Mouse (Mus musculus) heart, embryonic 14.5 days (tissue): ENCODE results near the gene Nxnl2. TPM values are rescaled to one million over a fixed set of nuclear protein-coding genes. Genes with fewer than 3 reads are reported as not detected.
"Not testable (repeated sequence)": the region's sequence is repeated elsewhere in the genome, so short reads cannot be mapped to it uniquely, and the experiment has no call there.

Source experiments
- ATAC-seq: fragments of 200-750 bp; cut with Nextera tagmentation; 2 replicates; pipeline ENCODE4 v1.8.0; 2017; ENCODE audit warnings: low read depth, moderate TSS enrichment; ENCODE audit not compliant: insufficient number of reproducible peaks, insufficient read depth, low FRiP score
- H3K27ac ChIP-seq, 2 experiments: fragments of 200-500 bp in 1 of 2; fragments of 300-500 bp in 1 of 2; sonication (generic) in 1 of 2; replicated peaks in 1 of 2; 2 replicates each; pipeline ENCODE4 v1.5.1; 2012 to 2014; ENCODE audit warnings: low read depth in 2 of 2, low read length in 2 of 2, control low read depth in 1 of 2, mild to moderate bottlenecking in 1 of 2, mixed read lengths in 1 of 2; ENCODE audit not compliant: control insufficient read depth in 1 of 2, insufficient read depth in 1 of 2
- H3K27me3 ChIP-seq: fragments of 300-500 bp; sonication (generic); 2 replicates; pipeline ENCODE4 v1.6.1; 2014; ENCODE audit warnings: mild to moderate bottlenecking, low read length, control low read depth; ENCODE audit not compliant: control insufficient read depth, insufficient read depth
- H3K36me3 ChIP-seq: fragments of 300-500 bp; sonication (generic); 2 replicates; pipeline ENCODE4 v1.6.1; 2014; ENCODE audit warnings: mild to moderate bottlenecking, control low read depth, low read length, mixed read lengths; ENCODE audit not compliant: control insufficient read depth, insufficient read depth
- H3K4me1 ChIP-seq, 2 experiments: fragments of 200-500 bp in 1 of 2; fragments of 300-500 bp in 1 of 2; sonication (generic) in 1 of 2; 2 replicates each; pipeline ENCODE4 v1.6.1; 2012 to 2014; ENCODE audit warnings: low read length in 2 of 2, control low read depth in 1 of 2, mixed read lengths in 1 of 2; ENCODE audit not compliant: control insufficient read depth in 2 of 2, insufficient read depth in 2 of 2
- H3K4me2 ChIP-seq: fragments of 300-500 bp; sonication (generic); 2 replicates; pipeline ENCODE4 v1.6.1; 2014; ENCODE audit warnings: mild to moderate bottlenecking, low read length
- H3K4me3 ChIP-seq, 2 experiments: fragments of 200-500 bp in 1 of 2; fragments of 300-500 bp in 1 of 2; sonication (generic) in 1 of 2; 2 replicates each; pipeline ENCODE4 v1.5.1; 2012 to 2014; ENCODE audit warnings: low read length in 2 of 2, mild to moderate bottlenecking in 2 of 2, control low read depth in 1 of 2, low read depth in 1 of 2, moderate library complexity in 1 of 2; ENCODE audit not compliant: control insufficient read depth in 1 of 2, insufficient read depth in 1 of 2
- H3K9ac ChIP-seq: fragments of 300-500 bp; sonication (generic); 2 replicates; pipeline ENCODE4 v1.6.1; 2014; ENCODE audit warnings: mild to moderate bottlenecking, low read length
- H3K9me3 ChIP-seq: fragments of 300-500 bp; sonication (generic); 2 replicates; pipeline ENCODE4 v1.6.1; 2016; ENCODE audit warnings: low read length, control low read depth; ENCODE audit not compliant: control insufficient read depth
- WGBS: fragments of 180-500 bp; shearing (Covaris S2); extraction: QIAGEN DNeasy Blood & Tissue Kit; methylation state at CpG from one replicate; pipeline ENCODE4 v1.1.7; 2014; 5-methylcytosine and 5-hydroxymethylcytosine counted together
- polyA plus RNA-seq: library from polyadenylated mRNA; unstranded; fragments of >200 nt; fragmentation: Nextera tagmentation; extraction: Ambion mirVana; gene quantifications from 2 replicates; pipeline ENCODE4 v1.2.1, GENCODE M21; 2014

The Nxnl2 gene
- polyA plus RNA-seq, 1 experiment from 2014 or later: 2.3 TPM

DNA sequence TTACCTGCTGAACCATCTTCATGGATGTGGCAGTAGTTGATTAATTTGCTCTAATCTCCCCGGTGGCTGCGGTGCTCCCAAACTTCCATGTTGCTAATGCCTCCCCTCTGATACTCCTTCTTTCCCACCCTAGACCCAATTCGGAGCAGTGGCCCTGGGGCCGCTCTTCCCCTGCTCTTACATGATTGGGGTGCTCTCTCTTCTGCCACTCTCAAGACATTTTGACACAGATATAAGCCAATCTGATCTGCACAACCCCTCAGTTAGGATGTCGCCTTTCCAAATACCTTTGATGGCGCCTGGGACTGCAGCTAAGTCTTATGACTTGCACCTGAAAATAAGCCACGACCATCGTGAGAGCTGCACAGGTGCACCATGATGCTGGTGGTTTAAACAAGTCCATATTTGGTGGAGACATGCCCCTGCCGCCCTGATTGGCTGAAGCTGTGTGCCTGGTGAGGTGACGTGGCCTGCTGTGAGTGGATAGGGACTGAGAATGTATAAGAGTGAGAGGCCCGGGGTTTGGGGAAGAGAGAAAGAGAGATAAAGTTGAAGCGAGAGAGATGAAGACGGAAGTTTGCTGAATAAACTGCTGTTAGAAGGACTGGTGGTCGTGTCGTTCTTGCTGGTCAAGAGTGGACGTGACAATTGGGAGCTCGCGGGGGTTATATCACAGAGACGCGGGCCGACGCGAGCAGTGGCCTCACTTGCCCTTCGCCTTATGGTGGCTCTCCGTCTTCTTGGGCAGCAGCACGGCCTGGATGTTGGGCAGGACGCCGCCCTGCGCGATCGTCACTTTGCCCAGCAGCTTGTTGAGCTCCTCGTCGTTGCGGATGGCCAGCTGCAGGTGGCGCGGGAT is 31.4 kb downstream of the Nxnl2 start:
- peak overlapping the region; percentile 67 for H3K4me2 ChIP-seq
- H3K9ac ChIP-seq, ATAC-seq, H3K9me3 ChIP-seq, H3K27ac ChIP-seq, H3K36me3 ChIP-seq, H3K27me3 ChIP-seq, H3K4me1 ChIP-seq: not testable (repeated sequence)
- WGBS: 40% methylated on average over 28 of the region's 36 CpGs
- H3K4me3 ChIP-seq: peak overlapping the region; percentile 34 to 48

DNA sequence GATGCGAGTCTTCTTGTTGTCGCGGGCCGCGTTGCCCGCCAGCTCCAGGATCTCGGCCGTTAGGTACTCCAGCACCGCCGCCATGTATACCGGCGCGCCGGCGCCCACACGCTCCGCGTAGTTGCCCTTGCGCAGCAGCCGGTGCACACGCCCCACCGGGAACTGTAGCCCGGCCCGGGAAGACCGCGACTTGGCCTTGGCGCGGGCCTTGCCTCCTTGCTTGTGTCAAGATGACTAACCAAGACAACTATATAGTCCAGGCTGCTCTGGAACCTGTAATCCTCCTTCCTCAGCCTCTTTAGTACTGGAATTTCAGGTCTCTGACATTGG is 32.0 kb downstream of the Nxnl2 start:
- not testable (repeated sequence) for H3K27me3 ChIP-seq, ATAC-seq, H3K36me3 ChIP-seq, H3K9me3 ChIP-seq, H3K27ac ChIP-seq, H3K4me1 ChIP-seq
- H3K4me3 ChIP-seq: peak overlapping the region; percentile 34 to 48
- peak overlapping the region; percentile 67 for H3K4me2 ChIP-seq
- peak overlapping the region; percentile 63; the same call in 1 of the 2 replicates for H3K9ac ChIP-seq
- WGBS: 2% methylated on average over 28 of the region's 28 CpGs

DNA sequence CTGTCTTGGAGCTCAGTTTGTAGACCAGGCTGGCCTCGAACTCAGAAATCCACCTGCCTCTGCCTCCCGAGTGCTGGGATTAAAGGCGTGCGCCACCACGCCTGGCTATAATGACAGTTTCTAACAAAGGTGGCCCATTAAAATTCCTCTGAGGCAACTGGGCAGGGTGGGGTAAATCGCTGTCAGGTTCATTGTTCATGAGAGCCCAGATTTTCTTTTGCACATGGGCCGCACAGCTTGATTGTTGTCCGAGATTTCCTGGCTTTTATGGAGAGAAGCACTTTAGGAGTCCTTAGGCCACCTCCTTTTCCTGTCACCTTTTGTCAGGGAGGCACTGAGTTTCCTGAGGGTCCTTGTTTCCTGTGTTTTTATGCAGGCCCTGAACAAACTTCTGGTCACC is 32.6 kb downstream of the Nxnl2 start:
- ATAC-seq: no peak
- Histone ChIP-seq H3K36me3 (no peaks in the 10 kb centered on the region), H3K27me3 (no peaks in the 10 kb centered on the region; the same call in 1 of the 2 replicates), H3K4me1 (peaks cover under 1 to 2% of the 10 kb centered on the region in 2 experiments; a peak in 2 of 4 replicates), H3K4me3 (no peak overlapping the region), H3K4me2 (no peak overlapping the region), H3K27ac (no peak overlapping the region), H3K9me3 (0 out of 2 replicates have a peak, but pooled peaks cover 6% of the 10 kb centered on the region), H3K9ac (no peak overlapping the region)
- WGBS: 89% methylated on average over 8 of the region's 8 CpGs

DNA sequence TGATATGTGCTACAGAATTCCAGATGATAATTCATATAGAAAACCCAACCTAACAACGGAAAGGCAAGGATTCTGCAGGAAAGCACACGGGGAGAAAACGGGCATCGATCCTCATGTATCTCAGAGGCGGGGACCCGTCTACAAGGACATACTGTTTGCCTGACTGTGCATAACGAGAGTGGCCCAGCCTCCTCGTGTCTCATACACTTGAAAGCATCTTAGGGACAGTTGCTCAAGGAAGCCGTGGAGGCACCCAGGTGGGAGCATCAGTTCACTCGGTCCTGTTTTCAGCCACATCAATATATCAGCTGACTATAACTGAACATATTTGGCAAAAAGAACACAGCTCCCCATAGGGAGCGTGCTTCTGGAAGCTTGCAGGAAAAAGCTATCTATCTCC is 33.3 kb downstream of the Nxnl2 start:
- H3K27me3 ChIP-seq, H3K9me3 ChIP-seq, H3K9ac ChIP-seq, H3K4me3 ChIP-seq, H3K4me1 ChIP-seq, ATAC-seq, H3K36me3 ChIP-seq, H3K27ac ChIP-seq, H3K4me2 ChIP-seq: not testable (repeated sequence)
- WGBS: 94% methylated on average over 11 of the region's 11 CpGs

DNA sequence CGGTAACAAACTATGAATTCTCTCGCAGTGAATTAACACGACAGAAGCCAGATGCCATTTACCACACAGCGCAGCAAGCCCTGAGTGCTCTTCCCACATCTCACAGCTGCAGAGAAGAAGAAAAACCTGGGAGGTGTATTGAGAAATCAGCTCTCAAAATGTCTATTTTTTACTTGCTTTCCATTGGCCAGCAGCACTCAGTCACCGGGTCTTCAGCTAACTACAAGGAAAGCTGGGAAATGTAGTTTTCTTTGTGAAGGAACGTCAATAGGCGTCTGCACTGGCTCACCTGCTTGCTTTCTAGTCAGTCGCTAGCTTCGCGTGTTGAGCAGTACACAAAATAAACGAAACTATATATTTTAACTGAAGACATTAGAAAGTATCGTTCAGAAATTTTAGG is 37.1 kb downstream of the Nxnl2 start:
- H3K4me2 ChIP-seq: peak overlapping the region; percentile 32
- H3K4me1 ChIP-seq: peaks cover 4 to 5% of the 10 kb centered on the region in 2 experiments; a peak in 3 of 4 replicates
- H3K9ac ChIP-seq: no peak overlapping the region
- no peaks in the 10 kb centered on the region for H3K27me3 ChIP-seq
- ATAC-seq: no peak
- no peak overlapping the region for H3K4me3 ChIP-seq
- H3K36me3 ChIP-seq: no peaks in the 10 kb centered on the region
- 61% methylated on average over 12 of the region's 12 CpGs for WGBS
- no peak overlapping the region for H3K27ac ChIP-seq
- no peaks in the 10 kb centered on the region for H3K9me3 ChIP-seq

DNA sequence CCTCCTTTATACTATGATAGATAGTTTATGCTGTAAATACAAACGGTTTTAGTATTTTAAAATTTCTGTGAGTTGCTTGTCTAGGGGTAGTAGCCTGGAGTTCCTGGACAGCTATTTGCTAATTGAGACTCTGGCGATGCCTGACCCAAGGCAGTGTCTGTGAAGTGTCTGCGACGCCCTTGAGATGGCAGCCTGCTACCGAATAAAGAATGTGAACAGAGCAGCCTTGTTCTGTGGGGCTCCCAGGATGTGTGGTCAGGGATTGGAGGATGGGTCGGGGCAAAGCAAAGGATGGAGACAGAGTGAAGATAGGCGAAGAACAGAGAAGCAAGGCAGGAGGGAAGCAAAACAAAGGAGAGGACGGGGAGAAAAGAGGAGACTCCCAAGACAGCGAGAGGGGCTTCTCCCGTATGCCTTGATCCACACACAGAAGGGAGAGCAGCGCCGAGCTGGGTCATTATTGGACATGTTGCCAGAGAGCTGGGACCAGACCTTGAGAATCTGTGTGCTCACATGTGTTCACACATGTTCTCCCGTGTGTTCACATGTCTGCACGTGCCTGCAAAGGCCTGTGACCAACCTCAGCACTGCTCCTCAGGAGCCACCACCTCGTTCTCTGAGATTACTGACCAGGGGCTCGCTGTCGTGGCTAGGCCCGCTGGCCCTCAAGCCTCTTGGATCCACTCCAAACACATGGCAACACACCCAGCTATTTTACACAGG is 37.7 kb downstream of the Nxnl2 start:
- ATAC-seq: 0 out of 2 replicates have a peak, but pooled peaks have one; percentile 13
- H3K36me3 ChIP-seq: no peaks in the 10 kb centered on the region
- H3K4me3 ChIP-seq: no peak overlapping the region
- no peak overlapping the region for H3K27ac ChIP-seq
- no peak overlapping the region for H3K9ac ChIP-seq
- WGBS: 46% methylated on average over 18 of the region's 18 CpGs
- H3K4me2 ChIP-seq: peak overlapping the region; percentile 32
- H3K9me3 ChIP-seq: no peaks in the 10 kb centered on the region
- H3K27me3 ChIP-seq: no peaks in the 10 kb centered on the region
- peaks cover 4% of the 10 kb centered on the region in 2 experiments; a peak in 3 of 4 replicates for H3K4me1 ChIP-seq

DNA sequence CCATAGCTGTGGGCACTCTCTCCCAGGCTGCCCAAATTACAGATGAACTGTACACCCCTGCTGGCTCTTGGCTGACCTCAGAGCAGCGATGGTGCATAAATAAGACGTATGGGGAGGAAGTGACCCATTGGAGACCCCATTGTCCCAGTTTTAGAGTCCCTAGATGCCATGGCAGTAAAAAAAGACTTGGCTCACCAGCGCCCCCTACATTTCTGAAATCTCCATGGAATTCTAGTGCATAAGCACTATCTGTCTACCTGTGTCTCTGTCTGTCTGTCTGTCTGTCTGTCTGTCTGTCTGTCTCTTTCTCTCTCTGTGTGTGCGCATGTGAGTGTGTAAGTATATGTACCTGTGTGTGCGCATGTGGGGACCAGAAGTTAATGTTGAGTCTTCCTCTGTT is 39.8 kb downstream of the Nxnl2 start:
- no peaks in the 10 kb centered on the region for H3K36me3 ChIP-seq
- H3K27me3 ChIP-seq: no peaks in the 10 kb centered on the region
- H3K4me1 ChIP-seq: peaks cover 3 to 4% of the 10 kb centered on the region in 2 experiments; a peak in 3 of 4 replicates
- 73% methylated on average over 5 of the region's 5 CpGs for WGBS
- no peak overlapping the region for H3K4me2 ChIP-seq
- H3K9ac ChIP-seq: no peak overlapping the region
- H3K9me3 ChIP-seq: no peaks in the 10 kb centered on the region
- no peak for ATAC-seq
- H3K27ac ChIP-seq: no peak overlapping the region
- no peak overlapping the region for H3K4me3 ChIP-seq
